ENCODE assay signal across 19 mouse cellular contexts in genomic region chr14:47527833-47528232, GRCm38 (mm10). TPM values are rescaled to one million over a fixed set of nuclear protein-coding genes. Genes with fewer than 3 reads are reported as not detected.
A peak's percentile ranks its signal among the peaks of the same experiment; 100 is the strongest.
DNase-seq lines count a peak whose midpoint lies in the region; ATAC-seq and TF ChIP-seq lines count a peak whose summit lies in the region.
"Had no signal": no experiment of that assay in that cellular context is flagged by ENCODE, and none has a peak within 500 bp of the region (broad histone marks: within the 10 kb centered on the region; RNA-seq: fewer than 3 reads in every experiment).

No protein-coding gene starts in this region.

- no peak overlapping the region for H3K4me3 ChIP-seq in layer of hippocampus, adult 2 months
- H3K4me3 ChIP-seq in liver, embryonic 14.5 days (ENCODE audit: insufficient read depth in 1 of 2, low read depth in 2 of 2, low read length in 2 of 2), result peak overlapping the region in 1 of 2 experiments; percentile 27; a peak in 2 of 4 replicates
- H3K4me3 ChIP-seq in forebrain, embryonic 14.5 days (ENCODE audit: low read depth, low read length), result no peak overlapping the region
- H3K4me3 ChIP-seq in midbrain, embryonic 10.5 days, result no peak overlapping the region
- H3K4me3 ChIP-seq: gastrocnemius, adult 2 months; hindbrain, embryonic 15.5 days; neural tube, embryonic 12.5 days had no signal

- H3K9ac ChIP-seq in liver, embryonic 14.5 days (replicated peaks), result peak overlapping the region; percentile 55
- H3K9ac ChIP-seq in forebrain, embryonic 14.5 days (ENCODE audit: low read length), result no peak overlapping the region
- H3K9ac ChIP-seq: hindbrain, embryonic 15.5 days; neural tube, embryonic 12.5 days had no signal

- DNase-seq in layer of hippocampus, adult 2 months (ENCODE audit: low spot score in 2 of 2), result no peak
- DNase-seq in layer of hippocampus, adult 9-10 months (ENCODE audit: low spot score), result no peak
- DNase-seq in liver, embryonic 14.5 days (ENCODE audit: low read depth in 3 of 3, low spot score in 3 of 3), result peak; percentile 67 to 77 (median 68)
- no peak for DNase-seq in forebrain, embryonic 14.5 days (ENCODE audit: low spot score)
- DNase-seq in cerebellum, postnatal 14 days, result no peak
- no peak for DNase-seq in midbrain, embryonic 10.5 days (ENCODE audit: low spot score)
- DNase-seq: adrenal gland, postnatal 36 days; cerebellum, adult 9-11 months; gastrocnemius, adult 2 months; heart, postnatal 14 days; kidney, adult 8-10 months; kidney, postnatal 36 days; lung, postnatal 14 days; right cerebral cortex, postnatal 14 days had no signal

- 16% methylated on average over 2 of the region's 2 CpGs for WGBS in liver, embryonic 14.5 days (ENCODE audit: insufficient replicate concordance)
- 96% methylated on average over 2 of the region's 2 CpGs for WGBS in forebrain, embryonic 14.5 days
- 90% methylated on average over 2 of the region's 2 CpGs for WGBS in midbrain, embryonic 10.5 days

- peak; percentile 87 for ATAC-seq in erythroid progenitor cell, adult 5-6 weeks (replicated peaks; ENCODE audit: low FRiP score, poor library complexity, severe bottlenecking)
- peak; percentile 93 for ATAC-seq in liver, embryonic 14.5 days (ENCODE audit: insufficient read depth)
- ATAC-seq in forebrain, embryonic 14.5 days, result no peak
- ATAC-seq: forebrain, embryonic 16.5 days had no signal

- H3K36me3 ChIP-seq in liver, embryonic 14.5 days (replicated peaks; ENCODE audit: control insufficient read depth, insufficient read depth, low read depth), result peaks cover 34% of the 10 kb centered on the region
- peaks cover 5% of the 10 kb centered on the region; the same call in 1 of the 2 replicates for H3K36me3 ChIP-seq in forebrain, embryonic 14.5 days (ENCODE audit: control insufficient read depth, insufficient read depth, low read length)
- H3K36me3 ChIP-seq in midbrain, embryonic 10.5 days, result peaks cover 38% of the 10 kb centered on the region

- no peak for TF ChIP-seq CTCF in layer of hippocampus, adult 2 months (conservative IDR thresholded peaks at IDR 0.05)
- no peak for TF ChIP-seq CTCF in liver, embryonic 14.5 days (IDR thresholded peaks at IDR 0.05; ENCODE audit: low read depth)

- peaks cover 56 to 57% of the 10 kb centered on the region in 2 experiments for H3K4me1 ChIP-seq in liver, embryonic 14.5 days (replicated peaks; ENCODE audit: control insufficient read depth in 2 of 2, insufficient read depth in 2 of 2, low read length in 1 of 2)
- H3K4me1 ChIP-seq in forebrain, embryonic 14.5 days (ENCODE audit: control insufficient read depth, insufficient read depth, low read length), result no peaks in the 10 kb centered on the region
- H3K4me1 ChIP-seq in midbrain, embryonic 10.5 days, result no peaks in the 10 kb centered on the region
- H3K4me1 ChIP-seq: hindbrain, embryonic 15.5 days; neural tube, embryonic 12.5 days had no signal

- H3K9me3 ChIP-seq in liver, embryonic 14.5 days (ENCODE audit: control insufficient read depth, low read length), result no peaks in the 10 kb centered on the region
- H3K9me3 ChIP-seq in forebrain, embryonic 14.5 days (replicated peaks; ENCODE audit: control insufficient read depth, low read length), result no peaks in the 10 kb centered on the region
- H3K9me3 ChIP-seq in midbrain, embryonic 10.5 days (replicated peaks), result no peaks in the 10 kb centered on the region
- H3K9me3 ChIP-seq: hindbrain, embryonic 15.5 days; neural tube, embryonic 12.5 days had no signal

- TF ChIP-seq EP300 in liver, embryonic 14.5 days (IDR thresholded peaks at IDR 0.05; ENCODE audit: low read depth), result peak; percentile 82

- no peaks in the 10 kb centered on the region for H3K27me3 ChIP-seq in liver, embryonic 14.5 days (ENCODE audit: control insufficient read depth, insufficient read depth, low read length)
- no peaks in the 10 kb centered on the region for H3K27me3 ChIP-seq in forebrain, embryonic 14.5 days (replicated peaks; ENCODE audit: control insufficient read depth, insufficient read depth, low read length)
- H3K27me3 ChIP-seq in midbrain, embryonic 10.5 days (ENCODE audit: low read depth, poor library complexity, severe bottlenecking), result no peaks in the 10 kb centered on the region
- H3K27me3 ChIP-seq: hindbrain, embryonic 15.5 days; neural tube, embryonic 12.5 days had no signal

- peak overlapping the region; percentile 68 for H3K4me2 ChIP-seq in liver, embryonic 14.5 days (ENCODE audit: low read depth)
- no peak overlapping the region for H3K4me2 ChIP-seq in forebrain, embryonic 14.5 days (ENCODE audit: low read length)
- H3K4me2 ChIP-seq: hindbrain, embryonic 15.5 days; midbrain, embryonic 11.5 days; neural tube, embryonic 12.5 days had no signal

- H3K27ac ChIP-seq in layer of hippocampus, adult 2 months, result peak overlapping the region; percentile 92
- H3K27ac ChIP-seq in liver, embryonic 14.5 days, result peak overlapping the region; percentile 94
- no peak overlapping the region for H3K27ac ChIP-seq in forebrain, embryonic 14.5 days (ENCODE audit: low read depth, low read length)
- H3K27ac ChIP-seq in midbrain, embryonic 10.5 days (replicated peaks), result no peak overlapping the region
- H3K27ac ChIP-seq: gastrocnemius, adult 2 months; hindbrain, embryonic 15.5 days; neural tube, embryonic 12.5 days had no signal

RNA-seq across cellular contexts. Expression of gene Atg14, which starts 42.6 kb away (rescaled TPM):
- 10 to 100 TPM; 19.7 to 20.9 TPM for total RNA-seq in layer of hippocampus, adult 2 months (2021)
- total RNA-seq in erythroid progenitor cell, adult 5-6 weeks (2015; ENCODE audit: low replicate concordance), result 1.7 and 4.0 TPM in 2 replicates
- 3.5 and 13.0 TPM in 2 replicates for total RNA-seq in erythroid progenitor cell, adult 5-6 weeks (2017; ENCODE audit: low replicate concordance)
- 3.0 and 3.7 TPM in 2 replicates for polyA plus RNA-seq in liver, embryonic 14.5 days (2012; rRNA removed)
- 5.9 and 6.1 TPM in 2 replicates for polyA plus RNA-seq in liver, embryonic 14.5 days (2014; fragmentation: Nextera tagmentation; extraction: Ambion mirVana)
- 17.7 and 22.6 TPM in 2 replicates for polyA plus RNA-seq in forebrain, embryonic 14.5 days (2014; fragmentation: Nextera tagmentation; extraction: Ambion mirVana)
- 14.7 and 17.4 TPM in 2 replicates for polyA plus RNA-seq in midbrain, embryonic 10.5 days (2016; fragmentation: Nextera tagmentation; extraction: Ambion mirVana)

Comparison
In these comparisons a context has a peak if more than half of its experiments do, and no peak if none do; other contexts are left out.
1. DNase-seq: peak in liver, embryonic 14.5 days (3 of 3); none in layer of hippocampus, adult 2 months (0 of 2), layer of hippocampus, adult 9-10 months (single experiment), forebrain, embryonic 14.5 days (single experiment), cerebellum, postnatal 14 days (0 of 2) and midbrain, embryonic 10.5 days (single experiment).
2. H3K27ac ChIP-seq: peak in layer of hippocampus, adult 2 months (single experiment) and liver, embryonic 14.5 days (single experiment); none in forebrain, embryonic 14.5 days (single experiment) and midbrain, embryonic 10.5 days (single experiment).